Mouse (Mus musculus) liver, adult 2 months (tissue): ENCODE data around the gene Fgfr2.

Source experiments
- CTCF ChIP-seq: fragments of 200-500 bp; IDR thresholded peaks from 2 replicates; pipeline ENCODE4 v1.5.1; 2011; ENCODE audit warnings: low read depth, low read length, control low read depth
- POLR2A ChIP-seq: fragments of 200-500 bp; IDR thresholded peaks from 2 replicates; pipeline ENCODE4 v1.6.1; 2011; ENCODE audit warnings: low read length, control low read depth; ENCODE audit not compliant: insufficient read depth; ENCODE audit errors: extremely low read depth

DNA sequence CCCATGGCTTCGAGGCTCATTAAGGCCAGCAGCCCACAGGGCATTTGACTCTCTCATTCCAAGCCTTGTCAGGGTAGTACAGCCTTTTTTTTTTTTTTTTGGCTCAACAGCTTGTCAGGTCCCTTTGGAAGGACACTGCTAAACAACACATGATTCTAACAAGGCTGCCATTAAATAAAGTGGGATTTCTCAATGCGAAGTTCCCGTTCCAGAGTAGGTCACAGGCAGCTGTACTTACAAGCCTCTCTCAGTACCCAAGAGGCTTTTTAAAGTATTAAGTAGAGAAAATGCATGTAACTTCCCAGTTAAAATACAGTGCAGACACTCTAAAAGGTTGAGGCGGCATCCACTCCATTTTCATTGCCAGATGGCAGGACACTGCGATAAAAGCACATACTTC, 29.4 kb downstream of the Fgfr2 start:
- no peak for TF ChIP-seq CTCF
- no peak for TF ChIP-seq POLR2A
